Mouse (Mus musculus) thymus, postnatal 0 days (tissue): ENCODE measurements around the gene Hyal4. TPM values are rescaled to one million over a fixed set of nuclear protein-coding genes. Genes with fewer than 3 reads are reported as not detected.

Source experiments
- DNase-seq: peaks from one replicate; pipeline ENCODE4 v3.0.0-alpha.2; 2015; ENCODE audit warnings: low spot score
- polyA plus RNA-seq: library from polyadenylated mRNA; unstranded; fragments of >200 nt; fragmentation: Nextera tagmentation; extraction: Ambion mirVana; gene quantifications from 2 replicates; pipeline ENCODE4 v1.2.1, GENCODE M21; 2015

The Hyal4 gene
- polyA plus RNA-seq = not detected in 2 replicates

GRCm38 (mm10) chr6:24748029-24748428, at the start of gene Hyal4:
Hyal4 (plus strand) TSS chr6:24748329.
- DNase-seq = no peak

- no peak for DNase-seq
These were observed 41.0 kb upstream of the Hyal4 start for GRCm38 (mm10) chr6:24707090-24707489.

GRCm38 (mm10) chr6:24707499-24707898, 40.6 kb upstream of the Hyal4 start:
- DNase-seq = no peak

- peak; percentile 18 for DNase-seq
These were observed 26.6 kb upstream of the Hyal4 start for GRCm38 (mm10) chr6:24721317-24722099.

- DNase-seq = no peak
These were observed 20.0 kb upstream of the Hyal4 start for GRCm38 (mm10) chr6:24728130-24728529.

GRCm38 (mm10) chr6:24732945-24733344, 15.2 kb upstream of the Hyal4 start, which contains the start of gene Hyal6:
Hyal6 (plus strand) TSS chr6:24733245.
- DNase-seq = no peak

GRCm38 (mm10) chr6:24734565-24734964, 13.6 kb upstream of the Hyal4 start:
- no peak for DNase-seq

GRCm38 (mm10) chr6:24759281-24759680, 11.2 kb downstream of the Hyal4 start:
- DNase-seq = no peak

- DNase-seq = no peak
These were observed 18.1 kb downstream of the Hyal4 start for GRCm38 (mm10) chr6:24766261-24766660.

GRCm38 (mm10) chr6:24779182-24779581, 31.1 kb downstream of the Hyal4 start:
- DNase-seq = no peak

- no peak for DNase-seq
These were observed 42.8 kb downstream of the Hyal4 start, which contains the start of gene Spam1 for GRCm38 (mm10) chr6:24790888-24791287. Spam1 (plus strand) TSS chr6:24791188.

Other genes with a start within 250 kb of the Hyal4 start
- 0.08 and 0.16 TPM in 2 replicates for gene Iqub, start 233.3 kb upstream of the Hyal4 start, polyA plus RNA-seq
- 348 and 373 TPM in 2 replicates for gene Ndufa5, start 220.3 kb upstream of the Hyal4 start, polyA plus RNA-seq
- gene Asb15, start 220.2 kb upstream of the Hyal4 start, polyA plus RNA-seq = 0.07 TPM in 1 of 2 replicates, not detected in the other
- 0.06 and 0.07 TPM in 2 replicates for gene Lmod2, start 150.6 kb upstream of the Hyal4 start, polyA plus RNA-seq
- gene Wasl, start 83.3 kb upstream of the Hyal4 start, polyA plus RNA-seq = 41.3 and 50.7 TPM in 2 replicates
- not detected in 2 replicates for gene Hyal6, start 15.1 kb upstream of the Hyal4 start, polyA plus RNA-seq
- gene Spam1, start 42.9 kb downstream of the Hyal4 start, polyA plus RNA-seq = not detected in 2 replicates
- gene Hyal5, start 109.7 kb downstream of the Hyal4 start, polyA plus RNA-seq = not detected in 2 replicates
- 0.13 and 0.15 TPM in 2 replicates for gene Tmem229a, start 208.0 kb downstream of the Hyal4 start, polyA plus RNA-seq